Mouse (Mus musculus): ENCODE measurements around the gene Sema3b.
A peak's percentile ranks its signal among the peaks of the same experiment; 100 is the strongest.

Gene Sema3b

GRCm38 (mm10) chr9:107612945-107613569, 4.0 kb upstream of the Sema3b start:
- no peak for DNase-seq (ENCODE audit: extremely low spot score, low spot score)

GRCm38 (mm10) chr9:107612191-107612944, 3.3 kb upstream of the Sema3b start:
- peak; percentile 100 for DNase-seq (ENCODE audit: extremely low spot score, low spot score)

GRCm38 (mm10) chr9:107611456-107612190, 2.6 kb upstream of the Sema3b start:
- DNase-seq (ENCODE audit: extremely low spot score, low spot score): no peak

GRCm38 (mm10) chr9:107609433-107609830, 403 bp upstream of the Sema3b start:
- no peak for DNase-seq (ENCODE audit: extremely low spot score, low spot score)

- no peak for DNase-seq (ENCODE audit: extremely low spot score, low spot score)
These were observed 1.3 kb downstream of the Sema3b start for GRCm38 (mm10) chr9:107607653-107608245.

- no peak for DNase-seq (ENCODE audit: extremely low spot score, low spot score)
These were observed 2.0 kb downstream of the Sema3b start for GRCm38 (mm10) chr9:107607036-107607435.

- DNase-seq (ENCODE audit: extremely low spot score, low spot score): no peak
These were observed 2.4 kb downstream of the Sema3b start for GRCm38 (mm10) chr9:107606591-107606990.

- no peak for DNase-seq (ENCODE audit: extremely low spot score, low spot score)
These were observed 3.9 kb downstream of the Sema3b start for GRCm38 (mm10) chr9:107605041-107605661.

- no peak for DNase-seq (ENCODE audit: extremely low spot score, low spot score)
These were observed 5.8 kb downstream of the Sema3b start for GRCm38 (mm10) chr9:107603251-107603650.

- DNase-seq (ENCODE audit: extremely low spot score, low spot score): peak; percentile 96
These were observed 6.9 kb downstream of the Sema3b start for GRCm38 (mm10) chr9:107602068-107602648.

- no peak for DNase-seq (ENCODE audit: extremely low spot score, low spot score)
These were observed 7.8 kb downstream of the Sema3b start for GRCm38 (mm10) chr9:107601275-107601674.

- DNase-seq (ENCODE audit: extremely low spot score, low spot score): no peak
These were observed 8.3 kb downstream of the Sema3b start for GRCm38 (mm10) chr9:107600745-107601144.

GRCm38 (mm10) chr9:107599842-107600241, 9.2 kb downstream of the Sema3b start:
- no peak for DNase-seq (ENCODE audit: extremely low spot score, low spot score)

GRCm38 (mm10) chr9:107599433-107599832, 9.6 kb downstream of the Sema3b start:
- DNase-seq (ENCODE audit: extremely low spot score, low spot score): no peak

- no peak for DNase-seq (ENCODE audit: extremely low spot score, low spot score)
These were observed 10.6 kb downstream of the Sema3b start for GRCm38 (mm10) chr9:107598385-107598784.

GRCm38 (mm10) chr9:107596619-107597569, 12.1 kb downstream of the Sema3b start:
- no peak for DNase-seq (ENCODE audit: extremely low spot score, low spot score)

GRCm38 (mm10) chr9:107594281-107595062, 14.6 kb downstream of the Sema3b start:
- DNase-seq (ENCODE audit: extremely low spot score, low spot score): no peak

- no peak for DNase-seq (ENCODE audit: extremely low spot score, low spot score)
These were observed 15.7 kb downstream of the Sema3b start for GRCm38 (mm10) chr9:107593101-107593976.

Measured in neural tube, embryonic 10.5 days (tissue).